Mouse (Mus musculus) megakaryocyte progenitor cell, adult 5-6 weeks (primary cell): Measurements from ENCODE around the gene Exosc7. TPM values are rescaled to one million over a fixed set of nuclear protein-coding genes. Genes with fewer than 3 reads are reported as not detected.

Source experiments
- ATAC-seq: replicated peaks from 2 replicates; pipeline ENCODE4 v1.8.0; 2016; ENCODE audit warnings: mild to moderate bottlenecking, moderate TSS enrichment, inconsistent platforms; ENCODE audit not compliant: poor library complexity
- total RNA-seq, 2 experiments: library from RNA; stranded (forward) in 1 of 2; stranded (reverse) in 1 of 2; fragments of 157-497, 149-512 nt in 1 of 2; fragments of 200-1000 nt in 1 of 2; gene quantifications; 2 replicates each; pipeline versions ENCODE4 v1.2.3 to v1.2.4; 2015 to 2017

The Exosc7 gene
- total RNA-seq, 2 experiments from 2014 or later, result 84.3 to 99.3 TPM

- no peak for ATAC-seq
These were observed 24.1 kb downstream of the Exosc7 start for GRCm38 (mm10) chr9:123136953-123137682.

GRCm38 (mm10) chr9:123138891-123139474 lies 26.0 kb downstream of the Exosc7 start:
- no peak for ATAC-seq

DNA sequence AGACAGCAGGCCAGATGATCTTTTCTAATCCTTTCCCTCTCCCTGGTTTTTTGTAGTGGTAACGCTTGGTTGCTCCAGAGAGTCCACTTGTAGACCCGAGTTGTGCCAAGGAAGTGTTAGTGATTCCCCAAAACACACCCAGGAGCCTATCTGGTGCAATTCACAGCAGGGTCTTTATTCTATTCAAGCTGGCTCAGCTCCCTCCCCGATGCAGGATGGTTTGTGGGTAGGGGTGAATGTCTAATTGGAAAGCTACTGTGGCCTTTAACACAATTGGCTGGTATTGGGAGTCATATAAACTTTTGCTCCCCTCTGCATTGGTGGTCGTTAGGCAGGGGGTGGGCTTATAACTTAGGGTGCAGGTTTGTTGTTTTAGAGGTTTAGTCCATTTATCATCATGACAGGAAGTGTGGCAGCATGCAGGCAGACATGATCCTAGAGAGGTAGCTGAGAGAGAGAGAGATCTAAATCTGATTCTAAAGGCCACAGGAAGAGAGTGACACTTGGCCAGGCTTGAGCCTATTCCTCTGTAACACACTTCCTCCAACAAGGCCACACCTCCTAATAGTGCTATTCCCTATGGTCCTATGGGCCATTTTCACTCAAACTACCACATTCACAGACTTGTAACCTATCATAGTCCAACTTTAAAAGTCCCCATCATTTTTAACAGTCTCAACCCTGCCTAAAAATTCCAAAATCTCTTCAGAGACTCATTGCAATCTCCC lies 27.0 kb downstream of the Exosc7 start:
- ATAC-seq, result no peak

- no peak for ATAC-seq
These were observed 35.4 kb downstream of the Exosc7 start for GRCm38 (mm10) chr9:123148430-123148829.

GRCm38 (mm10) chr9:123150241-123151020 lies 37.4 kb downstream of the Exosc7 start, which contains the start of gene Clec3b:
Gene Clec3b, plus strand, starts transcription at chr9:123150946.
- no peak for ATAC-seq

GRCm38 (mm10) chr9:123151561-123151960 lies 38.5 kb downstream of the Exosc7 start:
- ATAC-seq, result no peak

DNA sequence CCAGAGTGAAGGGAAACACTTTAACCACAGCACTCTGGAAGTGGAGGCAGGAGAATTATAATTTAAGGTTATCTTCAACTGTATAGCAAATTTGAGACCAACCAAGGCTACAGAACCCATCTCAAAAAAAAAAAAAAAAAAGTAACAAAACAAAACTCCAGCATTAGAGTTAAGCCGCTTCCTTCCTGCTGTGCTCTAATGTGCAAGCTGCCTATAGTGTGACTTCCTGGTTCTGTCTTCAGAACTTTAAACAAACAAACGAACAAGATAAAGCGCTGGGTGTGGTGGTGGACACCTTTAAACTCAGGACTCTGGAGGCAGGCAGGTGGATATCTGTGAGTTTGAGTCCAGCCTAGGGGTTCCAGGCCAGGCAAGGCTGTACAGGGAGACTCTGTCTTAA lies 39.0 kb downstream of the Exosc7 start:
- peak; percentile 45; the same call in 1 of the 2 replicates for ATAC-seq

DNA sequence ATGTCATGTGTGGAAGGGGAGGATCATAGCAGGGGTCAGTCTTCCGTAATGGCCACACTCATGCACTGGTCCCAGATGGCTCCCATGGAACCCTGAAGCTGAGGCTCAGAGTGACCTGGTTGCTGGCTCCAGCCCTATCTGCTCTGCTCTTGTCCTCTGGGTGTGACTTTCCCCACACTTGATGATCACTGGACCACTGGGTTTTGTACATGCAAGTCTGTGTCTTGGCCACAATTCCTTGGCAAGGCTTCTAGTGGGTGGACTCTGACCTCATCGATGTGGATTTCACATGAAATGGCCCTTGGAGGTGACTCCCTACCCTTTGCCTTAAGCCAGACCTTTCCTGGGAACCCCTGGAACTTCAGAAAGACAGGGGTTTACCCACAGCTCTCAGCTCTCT lies 40.1 kb downstream of the Exosc7 start:
- no peak for ATAC-seq

GRCm38 (mm10) chr9:123156910-123157361 lies 43.9 kb downstream of the Exosc7 start:
- peak; percentile 23; the same call in 1 of the 2 replicates for ATAC-seq

GRCm38 (mm10) chr9:123157699-123158098 lies 44.7 kb downstream of the Exosc7 start:
- ATAC-seq, result no peak

GRCm38 (mm10) chr9:123158125-123158836 lies 45.3 kb downstream of the Exosc7 start:
- peak; percentile 71 for ATAC-seq

DNA sequence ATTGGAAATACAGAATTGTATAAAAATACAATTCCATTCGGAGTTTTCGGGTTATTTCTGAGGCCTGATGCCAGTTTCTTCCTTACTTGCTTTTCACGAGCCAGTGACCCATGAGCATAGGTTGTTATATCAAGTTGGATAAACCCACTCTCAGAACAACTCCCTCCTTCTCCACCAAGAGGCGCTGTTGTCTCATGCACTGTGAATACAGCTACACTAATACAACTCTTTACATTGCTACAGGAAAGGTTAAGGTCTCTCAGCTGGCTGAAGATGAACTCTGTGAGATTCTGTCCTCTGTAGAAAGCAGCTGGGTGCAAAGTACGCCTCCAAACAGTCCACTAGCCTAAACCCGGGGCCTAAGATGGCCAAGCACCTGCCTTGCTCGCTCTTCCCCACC lies 46.3 kb downstream of the Exosc7 start:
- peak; percentile 86 for ATAC-seq

- ATAC-seq, result no peak
These were observed 48.8 kb downstream of the Exosc7 start for GRCm38 (mm10) chr9:123161792-123162191.

- ATAC-seq, result 0 out of 2 replicates have a peak, but pooled peaks have one; percentile 24
These were observed 50.1 kb downstream of the Exosc7 start for GRCm38 (mm10) chr9:123162985-123163694.

- no peak for ATAC-seq
These were observed 52.9 kb downstream of the Exosc7 start for GRCm38 (mm10) chr9:123165781-123166443.

DNA sequence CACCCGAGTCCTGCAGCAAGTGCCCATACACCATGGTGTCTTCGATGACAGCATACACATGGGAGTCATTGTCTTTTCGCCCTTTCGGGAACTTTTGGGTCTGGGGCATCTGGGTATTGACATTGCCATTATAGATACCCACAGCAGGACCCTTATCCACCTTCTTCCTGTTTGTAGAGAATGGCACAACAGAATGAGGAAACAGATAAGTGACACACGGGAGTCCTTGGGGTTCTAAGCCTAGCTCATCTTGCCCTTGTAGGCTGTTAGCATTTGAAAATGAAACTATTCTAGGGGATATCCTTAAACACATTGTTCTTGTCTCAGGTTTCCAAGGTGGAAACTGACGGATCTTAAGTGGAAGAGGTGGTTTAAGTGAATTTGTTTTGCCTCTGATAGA lies 60.7 kb downstream of the Exosc7 start:
- ATAC-seq, result peak; percentile 43; the same call in 1 of the 2 replicates

GRCm38 (mm10) chr9:123174356-123174755 lies 61.3 kb downstream of the Exosc7 start:
- no peak for ATAC-seq

- ATAC-seq, result peak; percentile 47
These were observed 64.5 kb downstream of the Exosc7 start for GRCm38 (mm10) chr9:123177380-123178048.
